ENCODE assay signal across 8 mouse cellular contexts in genomic region chr3:130708967-130709924, GRCm38 (mm10). TPM values are rescaled to one million over a fixed set of nuclear protein-coding genes. Genes with fewer than 3 reads are reported as not detected.
DNase-seq lines count a peak whose midpoint lies in the region; ATAC-seq lines count a peak whose summit lies in the region.

Gene Ostc, minus strand, starts transcription at chr3:130709444.

- DNase-seq in adipocyte (ENCODE audit: low spot score) = peak; percentile 98
- peak; percentile 99 for DNase-seq in embryo, embryonic 10 days (ENCODE audit: low spot score)
- peak; percentile 96 for DNase-seq in gastrocnemius, postnatal 10 days
- DNase-seq in induced T-regulatory cell, adult 2 months (ENCODE audit: low read depth) = peak; percentile 100
- DNase-seq in left cerebral cortex, adult 9 months (ENCODE audit: low spot score in 2 of 2) = peak; percentile 93 to 96
- peak; percentile 94 for DNase-seq in right cerebral cortex, postnatal 14 days
- DNase-seq in urinary bladder, postnatal 36 days (ENCODE audit: low spot score in 2 of 2) = peak; percentile 90 to 95

- ATAC-seq in megakaryocyte progenitor cell, adult 5-6 weeks (replicated peaks; ENCODE audit: poor library complexity) = peak; percentile 97

RNA-seq across cellular contexts. Expression of gene Ostc, which starts in this region (rescaled TPM):
- 10 to 100 TPM; 58.4 to 74.5 TPM for total RNA-seq in gastrocnemius, postnatal 10 days (2021)
- 371 and 419 TPM in 2 replicates for total RNA-seq in megakaryocyte progenitor cell, adult 5-6 weeks (2015)
- 278 and 308 TPM in 2 replicates for total RNA-seq in megakaryocyte progenitor cell, adult 5-6 weeks (2017)

Comparison
In these comparisons a context has a peak if more than half of its experiments do, and no peak if none do; other contexts are left out.
1. Peak in every context shown above with its lines: DNase-seq and ATAC-seq.